Mouse (Mus musculus) frontal cortex, postnatal 10 days (tissue): ENCODE data around the gene Fmnl2.

Experiments used
- DNase-seq, 2 experiments: peaks; one replicate each; pipeline ENCODE4 v3.0.0; 2022; ENCODE audit warnings: low spot score in 2 of 2, mixed read lengths in 1 of 2

The Fmnl2 gene

GRCm38 (mm10) chr2:52864635-52865034 is 7.0 kb downstream of the Fmnl2 start:
- DNase-seq, result no peak

- DNase-seq, result no peak
These were observed 8.5 kb downstream of the Fmnl2 start for GRCm38 (mm10) chr2:52866151-52866550.

- no peak for DNase-seq
These were observed 10.1 kb downstream of the Fmnl2 start for GRCm38 (mm10) chr2:52867781-52868180.

GRCm38 (mm10) chr2:52868181-52868580 is 10.5 kb downstream of the Fmnl2 start:
- no peak for DNase-seq

- DNase-seq, result no peak
These were observed 15.0 kb downstream of the Fmnl2 start for GRCm38 (mm10) chr2:52872636-52873035.

GRCm38 (mm10) chr2:52873276-52874063 is 15.8 kb downstream of the Fmnl2 start:
- no peak for DNase-seq

- DNase-seq, result no peak
These were observed 17.1 kb downstream of the Fmnl2 start for GRCm38 (mm10) chr2:52874721-52875120.

- no peak for DNase-seq
These were observed 18.1 kb downstream of the Fmnl2 start for GRCm38 (mm10) chr2:52875801-52876200.

- no peak for DNase-seq
These were observed 25.7 kb downstream of the Fmnl2 start for GRCm38 (mm10) chr2:52883401-52883800.

- DNase-seq, result no peak
These were observed 26.4 kb downstream of the Fmnl2 start for GRCm38 (mm10) chr2:52884082-52884481.

GRCm38 (mm10) chr2:52885071-52885470 is 27.4 kb downstream of the Fmnl2 start:
- DNase-seq, result no peak

GRCm38 (mm10) chr2:52887281-52887680 is 29.6 kb downstream of the Fmnl2 start:
- no peak for DNase-seq

- DNase-seq, result no peak
These were observed 33.5 kb downstream of the Fmnl2 start for GRCm38 (mm10) chr2:52891115-52891514.

- no peak for DNase-seq
These were observed 34.1 kb downstream of the Fmnl2 start for GRCm38 (mm10) chr2:52891744-52892143.

GRCm38 (mm10) chr2:52894983-52895621 is 37.4 kb downstream of the Fmnl2 start:
- no peak for DNase-seq

GRCm38 (mm10) chr2:52896995-52897394 is 39.3 kb downstream of the Fmnl2 start:
- DNase-seq, result no peak

- no peak for DNase-seq
These were observed 43.1 kb downstream of the Fmnl2 start for GRCm38 (mm10) chr2:52900780-52901179.

GRCm38 (mm10) chr2:52901300-52902013 is 43.8 kb downstream of the Fmnl2 start:
- no peak for DNase-seq

- no peak for DNase-seq
These were observed 44.8 kb downstream of the Fmnl2 start for GRCm38 (mm10) chr2:52902456-52902855.

- DNase-seq, result no peak
These were observed 45.7 kb downstream of the Fmnl2 start for GRCm38 (mm10) chr2:52903228-52903963.

- no peak for DNase-seq
These were observed 46.9 kb downstream of the Fmnl2 start for GRCm38 (mm10) chr2:52904526-52904925.

- no peak for DNase-seq
These were observed 55.7 kb downstream of the Fmnl2 start for GRCm38 (mm10) chr2:52913311-52913710.
